Mouse (Mus musculus) hindbrain, embryonic 10.5 days (tissue): ENCODE measurements around the gene Faxc. TPM values are rescaled to one million over a fixed set of nuclear protein-coding genes. Genes with fewer than 3 reads are reported as not detected.
A peak's percentile ranks its signal among the peaks of the same experiment; 100 is the strongest.

ENCODE experiments used
- DNase-seq: peaks from one replicate; pipeline ENCODE4 v3.0.0-alpha.2; 2017; ENCODE audit warnings: low spot score
- H3K27ac ChIP-seq: fragments of 300-500 bp; sonication (generic); 2 replicates; pipeline ENCODE4 v1.5.1; 2016; ENCODE audit warnings: mild to moderate bottlenecking, moderate library complexity
- H3K27me3 ChIP-seq: fragments of 300-500 bp; sonication (generic); 2 replicates; pipeline ENCODE4 v1.6.1; 2016; ENCODE audit warnings: mild to moderate bottlenecking; ENCODE audit not compliant: poor library complexity, insufficient read depth, severe bottlenecking
- H3K36me3 ChIP-seq: fragments of 300-500 bp; sonication (generic); 2 replicates; pipeline ENCODE4 v1.6.1; 2016; ENCODE audit warnings: mild to moderate bottlenecking, moderate library complexity
- H3K4me1 ChIP-seq: fragments of 300-500 bp; sonication (generic); replicated peaks from 2 replicates; pipeline ENCODE4 v1.6.1; 2016; ENCODE audit warnings: mild to moderate bottlenecking
- H3K4me3 ChIP-seq: fragments of 300-500 bp; sonication (generic); 2 replicates; pipeline ENCODE4 v1.5.1; 2016; ENCODE audit warnings: mild to moderate bottlenecking, moderate library complexity
- H3K9me3 ChIP-seq: fragments of 300-500 bp; sonication (generic); 2 replicates; pipeline ENCODE4 v1.6.1; 2016; ENCODE audit warnings: mild to moderate bottlenecking, moderate library complexity
- WGBS: fragments of 180-500 bp; shearing (Covaris S2); methylation state at CpG from one replicate; pipeline ENCODE4 v1.1.7; 2016; 5-methylcytosine and 5-hydroxymethylcytosine counted together
- polyA plus RNA-seq: library from polyadenylated mRNA; unstranded; fragments of >200 nt; fragmentation: Nextera tagmentation; extraction: Ambion mirVana; gene quantifications from 2 replicates; pipeline ENCODE4 v1.2.1, GENCODE M21; 2016

The Faxc gene
- polyA plus RNA-seq, 1 experiment from 2014 or later, result 14.9 TPM

DNA sequence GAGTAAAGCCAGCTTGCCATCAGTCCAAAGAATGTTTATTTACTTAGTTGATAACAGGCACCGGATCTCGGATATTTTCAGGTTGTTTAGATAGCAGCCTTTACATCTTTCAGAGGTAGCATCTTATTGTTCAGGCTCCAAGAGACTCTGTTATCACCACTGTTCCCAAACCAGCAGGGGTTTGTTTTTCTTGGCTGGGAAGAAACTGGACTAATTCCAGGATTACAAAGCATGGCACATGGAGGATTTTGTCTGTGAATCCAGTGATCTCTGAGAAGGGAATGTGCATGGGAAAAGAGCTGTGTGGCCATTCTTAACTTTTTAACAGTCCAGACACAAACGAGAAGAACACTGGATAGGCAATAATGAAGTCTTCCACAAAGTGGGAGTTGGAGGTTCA is 43.0 kb downstream of the Faxc start:
- no peaks in the 10 kb centered on the region for H3K27me3 ChIP-seq
- peaks cover 17% of the 10 kb centered on the region for H3K36me3 ChIP-seq
- 0 out of 2 replicates have a peak, but pooled peaks cover 6% of the 10 kb centered on the region for H3K9me3 ChIP-seq
- H3K4me3 ChIP-seq, result no peak overlapping the region
- no peak for DNase-seq
- no peak overlapping the region for H3K27ac ChIP-seq
- WGBS, result 61% methylated on average over 3 of the region's 3 CpGs
- no peaks in the 10 kb centered on the region for H3K4me1 ChIP-seq

DNA sequence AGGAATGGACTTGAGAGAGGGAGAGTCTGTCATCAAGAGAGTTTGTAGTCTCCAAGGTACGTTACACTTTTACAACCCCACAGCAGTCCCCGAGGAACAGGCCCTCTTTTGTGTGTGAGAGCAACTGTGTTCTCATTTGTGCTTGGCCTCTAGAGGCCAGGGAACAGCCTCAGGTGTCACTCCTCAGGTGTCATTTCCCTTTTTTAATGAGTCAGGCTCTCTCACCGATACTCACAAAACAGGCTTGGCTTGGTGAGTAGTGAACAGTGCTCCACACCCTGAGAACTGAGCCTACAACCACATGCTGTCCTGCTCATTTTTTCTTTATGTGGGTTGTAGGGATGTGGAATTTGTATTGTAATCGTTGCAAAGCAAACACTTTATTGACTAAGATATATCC is 49.3 kb downstream of the Faxc start:
- 85% methylated on average over 4 of the region's 4 CpGs for WGBS
- Histone ChIP-seq H3K4me3 (no peak overlapping the region), H3K9me3 (no peaks in the 10 kb centered on the region), H3K36me3 (peaks cover 16% of the 10 kb centered on the region), H3K4me1 (no peaks in the 10 kb centered on the region), H3K27me3 (no peaks in the 10 kb centered on the region), H3K27ac (no peak overlapping the region)
- DNase-seq, result no peak

DNA sequence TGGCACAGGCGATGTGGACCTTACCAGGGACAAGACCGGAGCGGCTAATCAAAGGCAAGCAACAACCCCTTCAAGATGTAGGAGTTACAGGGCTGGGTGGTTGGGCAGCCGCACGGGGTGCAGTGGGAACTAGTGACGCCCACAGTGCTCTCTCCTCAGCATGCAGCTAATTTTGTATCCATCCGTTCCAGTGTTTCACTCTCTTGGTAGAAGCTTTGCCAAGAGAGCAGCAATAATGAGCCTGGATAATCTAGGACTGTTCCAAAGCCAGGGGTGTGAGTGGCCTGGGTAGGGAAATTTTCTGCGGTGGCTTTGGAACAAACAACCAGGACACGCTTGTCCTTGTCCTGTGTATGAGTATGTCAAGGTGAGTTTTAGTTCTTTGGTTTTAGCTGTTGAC is 51.3 kb downstream of the Faxc start:
- Histone ChIP-seq H3K27ac (no peak overlapping the region), H3K27me3 (no peaks in the 10 kb centered on the region), H3K4me3 (no peak overlapping the region), H3K4me1 (no peaks in the 10 kb centered on the region), H3K36me3 (peaks cover 16% of the 10 kb centered on the region), H3K9me3 (no peaks in the 10 kb centered on the region)
- WGBS, result 95% methylated on average over 9 of the region's 9 CpGs
- DNase-seq, result no peak

DNA sequence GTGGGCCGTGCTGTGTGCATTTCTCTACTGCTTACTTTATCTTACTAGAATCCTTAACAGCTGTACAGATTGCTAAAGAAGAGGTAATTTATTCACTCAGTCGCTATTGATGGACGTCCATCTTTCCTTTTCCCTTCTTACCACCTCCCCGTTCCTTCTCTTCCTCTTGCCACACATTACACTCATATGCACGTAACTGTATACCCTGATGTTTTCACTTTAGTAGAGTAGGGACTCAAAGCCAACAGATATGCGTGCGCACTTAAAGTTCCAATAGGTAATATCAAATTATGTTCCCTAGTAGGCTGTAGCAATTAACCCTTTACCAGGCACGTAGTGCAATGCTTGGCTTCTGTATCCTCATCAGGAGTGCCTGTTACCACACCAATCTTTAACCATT is 55.7 kb downstream of the Faxc start:
- no peaks in the 10 kb centered on the region for H3K27me3 ChIP-seq
- H3K36me3 ChIP-seq, result peaks cover 18% of the 10 kb centered on the region
- no peak overlapping the region for H3K27ac ChIP-seq
- no peaks in the 10 kb centered on the region for H3K9me3 ChIP-seq
- 80% methylated on average over 8 of the region's 8 CpGs for WGBS
- DNase-seq, result no peak
- no peaks in the 10 kb centered on the region for H3K4me1 ChIP-seq
- H3K4me3 ChIP-seq, result no peak overlapping the region

DNA sequence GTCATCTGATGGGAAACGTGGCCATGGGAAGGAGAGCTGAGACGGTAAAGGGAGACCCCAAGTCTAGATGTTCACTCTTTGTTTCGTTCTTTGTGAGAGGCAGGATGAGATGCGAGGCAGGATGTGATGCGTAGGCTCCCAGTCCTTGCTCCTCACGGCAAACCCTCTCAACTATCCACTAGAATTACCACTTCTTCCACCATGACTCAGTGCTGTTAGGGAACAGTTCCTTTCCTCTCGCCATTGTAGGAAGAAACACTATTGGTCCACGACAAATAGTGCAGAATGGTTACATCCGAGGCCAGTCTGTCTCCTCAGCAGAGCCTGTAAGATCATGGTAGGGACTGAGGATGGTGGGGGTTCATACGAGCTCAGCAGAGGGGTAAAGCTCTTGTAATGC is 56.3 kb downstream of the Faxc start:
- Histone ChIP-seq H3K27me3 (no peaks in the 10 kb centered on the region), H3K9me3 (no peaks in the 10 kb centered on the region), H3K36me3 (peaks cover 14% of the 10 kb centered on the region), H3K4me1 (no peaks in the 10 kb centered on the region), H3K4me3 (no peak overlapping the region), H3K27ac (no peak overlapping the region)
- 92% methylated on average over 10 of the region's 10 CpGs for WGBS
- no peak for DNase-seq

DNA sequence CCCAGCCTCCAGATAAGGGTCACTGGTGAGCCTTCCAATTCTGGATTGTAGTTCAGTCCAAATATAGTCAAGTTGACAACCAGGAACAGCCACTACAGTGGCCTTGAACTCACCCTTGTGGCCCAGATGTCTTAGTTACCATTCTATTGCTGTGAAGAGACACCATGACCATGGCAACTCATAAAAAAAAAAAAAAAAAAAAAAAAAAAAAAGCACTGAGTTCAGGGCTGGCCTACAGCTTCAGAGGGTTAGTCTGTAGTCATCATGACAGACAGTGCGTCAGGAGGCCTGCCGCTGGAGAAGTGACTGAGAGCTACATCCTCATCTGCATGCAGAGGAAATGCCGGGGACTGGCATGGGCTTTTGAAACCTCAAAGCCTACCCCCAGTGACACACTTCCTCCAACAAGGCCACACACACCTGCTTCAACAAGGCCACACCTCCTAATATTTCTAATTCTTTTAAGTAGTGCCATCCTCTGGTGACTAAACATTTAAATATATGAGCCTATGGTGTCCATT is 58.5 kb downstream of the Faxc start:
- H3K27me3 ChIP-seq, result no peaks in the 10 kb centered on the region
- no peak overlapping the region for H3K4me3 ChIP-seq
- no peaks in the 10 kb centered on the region for H3K4me1 ChIP-seq
- H3K36me3 ChIP-seq, result peaks cover 29% of the 10 kb centered on the region
- WGBS, result 87% methylated on average over 3 of the region's 3 CpGs
- no peak for DNase-seq
- H3K9me3 ChIP-seq, result no peaks in the 10 kb centered on the region
- no peak overlapping the region for H3K27ac ChIP-seq

DNA sequence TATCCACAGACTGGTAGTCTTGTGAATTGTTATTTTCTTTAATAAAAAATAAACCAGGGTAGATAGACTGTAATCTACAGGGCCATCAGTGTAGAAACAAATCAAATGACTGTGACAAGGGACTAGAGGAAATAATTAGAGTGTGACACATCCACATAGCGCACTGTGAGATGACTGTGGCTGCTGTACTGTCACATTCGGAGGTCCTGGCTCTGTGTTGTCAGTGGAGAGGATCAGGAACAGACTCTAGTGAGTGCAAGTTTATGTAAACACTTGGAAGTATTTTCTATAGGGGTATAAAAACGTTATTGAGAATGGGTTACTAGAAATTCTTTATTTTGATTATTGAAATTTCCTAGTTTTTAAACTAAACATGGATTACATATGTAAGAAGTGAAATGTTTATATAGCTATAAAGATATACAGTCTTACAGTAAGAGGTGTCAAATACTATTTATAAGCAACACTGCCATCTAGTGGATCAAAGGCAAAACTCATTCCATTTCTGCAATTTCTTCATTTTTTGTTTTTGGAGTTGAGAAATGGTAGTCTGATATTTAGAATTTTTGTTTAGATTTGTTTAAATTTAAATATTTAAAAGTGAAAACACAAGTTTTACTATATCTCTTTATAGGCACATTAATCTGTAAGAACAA is 59.6 kb downstream of the Faxc start:
- 41% methylated on average over 3 of the region's 3 CpGs for WGBS
- Histone ChIP-seq H3K4me3 (no peak overlapping the region), H3K4me1 (no peaks in the 10 kb centered on the region), H3K36me3 (peaks cover 34% of the 10 kb centered on the region), H3K27ac (no peak overlapping the region), H3K9me3 (no peaks in the 10 kb centered on the region), H3K27me3 (no peaks in the 10 kb centered on the region)
- DNase-seq, result no peak

DNA sequence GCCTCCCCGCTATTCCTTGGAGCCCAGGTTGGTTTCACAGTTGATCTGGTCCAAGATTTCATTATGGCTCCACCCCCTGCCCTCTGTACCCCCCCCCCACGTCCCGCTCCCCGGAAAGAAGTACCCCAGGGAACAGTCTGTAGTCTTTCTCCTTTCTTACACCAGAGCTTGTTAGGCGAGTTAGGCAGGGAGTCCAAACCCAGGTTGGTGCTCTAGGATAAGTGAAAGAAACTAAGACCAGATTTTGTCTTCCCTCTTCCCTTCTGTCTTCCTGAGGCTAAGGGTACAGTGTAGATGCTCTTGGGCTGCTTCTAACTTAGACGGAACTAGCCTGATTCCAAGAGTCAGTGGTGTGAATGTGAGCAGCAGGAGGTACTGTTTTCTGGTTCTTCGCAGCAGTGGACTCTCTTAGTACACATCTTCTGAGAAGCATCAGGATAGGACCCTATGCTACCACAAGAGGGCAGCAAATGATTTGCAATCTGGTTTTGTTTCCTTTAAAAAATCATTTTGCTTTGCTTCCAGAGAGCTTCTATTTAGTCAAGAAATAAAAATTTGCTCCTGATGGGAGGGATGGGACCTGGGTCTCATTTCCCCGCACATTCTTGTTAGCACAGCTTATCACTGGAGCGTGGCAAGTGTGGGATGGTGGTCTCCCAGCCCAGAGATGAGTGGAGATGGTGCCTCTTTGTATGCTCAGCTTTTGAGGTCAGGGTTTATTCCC is 86.7 kb downstream of the Faxc start:
- Histone ChIP-seq H3K27ac (peak overlapping the region; percentile 50), H3K27me3 (no peaks in the 10 kb centered on the region), H3K4me1 (peaks cover 10% of the 10 kb centered on the region; the same call in 1 of the 2 replicates), H3K9me3 (no peaks in the 10 kb centered on the region), H3K36me3 (no peaks in the 10 kb centered on the region), H3K4me3 (no peak overlapping the region)
- peak; percentile 51 for DNase-seq
- WGBS, result 14% methylated on average over 9 of the region's 9 CpGs

DNA sequence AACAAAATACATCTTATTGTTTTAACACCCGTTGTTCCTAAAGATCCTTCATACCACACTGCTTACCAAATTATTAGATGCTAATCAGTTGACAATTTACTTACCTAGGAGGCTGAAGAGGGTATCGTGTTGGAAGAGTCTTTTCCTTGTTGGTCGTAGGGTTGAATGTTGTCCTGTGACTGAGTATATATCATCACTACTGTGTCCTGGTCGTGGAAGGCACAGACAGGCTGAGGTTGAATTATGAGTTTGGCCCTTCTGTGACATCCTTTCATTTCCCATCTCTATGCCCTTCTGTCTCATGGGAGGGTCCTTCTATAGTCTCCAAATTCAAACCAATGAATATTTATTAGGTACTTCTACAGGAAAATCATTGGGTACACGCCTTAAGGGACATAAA is 87.3 kb downstream of the Faxc start:
- 59% methylated on average over 5 of the region's 5 CpGs for WGBS
- Histone ChIP-seq H3K27ac (peak overlapping the region; percentile 50), H3K4me3 (no peak overlapping the region), H3K9me3 (no peaks in the 10 kb centered on the region), H3K4me1 (peaks cover 10% of the 10 kb centered on the region; the same call in 1 of the 2 replicates), H3K27me3 (no peaks in the 10 kb centered on the region), H3K36me3 (no peaks in the 10 kb centered on the region)
- no peak for DNase-seq

DNA sequence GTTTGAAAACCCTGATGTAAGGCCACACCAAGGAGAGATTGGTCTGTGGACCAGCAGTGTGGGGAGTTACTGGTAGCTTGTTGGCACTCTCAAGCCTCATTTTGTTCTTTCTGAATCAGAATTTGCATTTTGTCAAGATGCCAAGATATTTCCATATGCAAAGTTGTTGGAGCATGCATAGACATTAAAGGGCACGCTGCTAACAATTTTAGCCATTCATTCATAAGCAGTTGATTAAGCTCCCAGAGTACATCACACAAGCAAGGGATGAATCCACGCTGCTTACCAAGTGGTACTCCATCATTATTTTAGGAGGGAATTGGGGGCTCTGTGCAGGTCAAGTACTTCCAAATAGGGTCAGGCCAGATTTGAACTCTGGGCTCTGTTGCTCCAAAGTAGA is 98.8 kb downstream of the Faxc start:
- DNase-seq, result no peak
- Histone ChIP-seq H3K4me1 (no peaks in the 10 kb centered on the region), H3K9me3 (no peaks in the 10 kb centered on the region), H3K27ac (no peak overlapping the region), H3K36me3 (no peaks in the 10 kb centered on the region), H3K27me3 (no peaks in the 10 kb centered on the region), H3K4me3 (no peak overlapping the region)
- 86% methylated on average over 2 of the region's 2 CpGs for WGBS

Other genes with a start within 250 kb of the Faxc start
- 1.3 and 5.6 TPM in 2 replicates for gene Prdm13, start 245.4 kb upstream of the Faxc start, polyA plus RNA-seq
- 59.9 and 65.1 TPM in 2 replicates for gene Ccnc, start 203.6 kb upstream of the Faxc start, polyA plus RNA-seq
- gene Usp45, start 164.2 kb upstream of the Faxc start, polyA plus RNA-seq, result 9.3 and 9.4 TPM in 2 replicates
- 25.7 and 27.3 TPM in 2 replicates for gene Tstd3, start 164.1 kb upstream of the Faxc start, polyA plus RNA-seq
- 103 and 135 TPM in 2 replicates for gene Pnisr, start 83.7 kb upstream of the Faxc start, polyA plus RNA-seq
- gene Coq3, start 51.7 kb upstream of the Faxc start, polyA plus RNA-seq, result 10.9 and 12.0 TPM in 2 replicates